Mouse (Mus musculus) neural tube, embryonic 12.5 days (tissue): Measurements from ENCODE around the gene Pacrg. TPM values are rescaled to one million over a fixed set of nuclear protein-coding genes. Genes with fewer than 3 reads are reported as not detected.

ENCODE experiments used
- ATAC-seq: fragments of 200-750 bp; cut with Nextera tagmentation; 2 replicates; pipeline ENCODE4 v1.8.0; 2017; ENCODE audit warnings: low read depth, mild to moderate bottlenecking, moderate TSS enrichment, moderate library complexity; ENCODE audit not compliant: low FRiP score
- H3K27ac ChIP-seq: fragments of 300-500 bp; sonication (generic); 2 replicates; pipeline ENCODE4 v1.5.1; 2016
- H3K27me3 ChIP-seq: fragments of 300-500 bp; sonication (generic); replicated peaks from 2 replicates; pipeline ENCODE4 v1.6.1; 2016; ENCODE audit warnings: mild to moderate bottlenecking
- H3K36me3 ChIP-seq: fragments of 300-500 bp; sonication (generic); 2 replicates; pipeline ENCODE4 v1.6.1; 2016; ENCODE audit warnings: mild to moderate bottlenecking
- H3K4me1 ChIP-seq: fragments of 300-500 bp; sonication (generic); 2 replicates; pipeline ENCODE4 v1.6.1; 2016
- H3K4me2 ChIP-seq: fragments of 300-500 bp; sonication (generic); replicated peaks from 2 replicates; pipeline ENCODE4 v1.6.1; 2016; ENCODE audit warnings: mild to moderate bottlenecking
- H3K4me3 ChIP-seq: fragments of 300-500 bp; sonication (generic); 2 replicates; pipeline ENCODE4 v1.5.1; 2016
- H3K9ac ChIP-seq: fragments of 300-500 bp; sonication (generic); 2 replicates; pipeline ENCODE4 v1.6.1; 2016; ENCODE audit warnings: mild to moderate bottlenecking
- H3K9me3 ChIP-seq: fragments of 300-500 bp; sonication (generic); 2 replicates; pipeline ENCODE4 v1.6.1; 2016; ENCODE audit warnings: mild to moderate bottlenecking
- WGBS: fragments of 180-500 bp; shearing (Covaris S2); methylation state at CpG from one replicate; pipeline ENCODE4 v1.1.7; 2016; 5-methylcytosine and 5-hydroxymethylcytosine counted together
- polyA plus RNA-seq: library from polyadenylated mRNA; unstranded; fragments of >200 nt; fragmentation: Nextera tagmentation; extraction: Ambion mirVana; gene quantifications from 2 replicates; pipeline ENCODE4 v1.2.1, GENCODE M21; 2016

The Pacrg gene
- polyA plus RNA-seq, 1 experiment from 2014 or later, result 8.8 TPM

DNA sequence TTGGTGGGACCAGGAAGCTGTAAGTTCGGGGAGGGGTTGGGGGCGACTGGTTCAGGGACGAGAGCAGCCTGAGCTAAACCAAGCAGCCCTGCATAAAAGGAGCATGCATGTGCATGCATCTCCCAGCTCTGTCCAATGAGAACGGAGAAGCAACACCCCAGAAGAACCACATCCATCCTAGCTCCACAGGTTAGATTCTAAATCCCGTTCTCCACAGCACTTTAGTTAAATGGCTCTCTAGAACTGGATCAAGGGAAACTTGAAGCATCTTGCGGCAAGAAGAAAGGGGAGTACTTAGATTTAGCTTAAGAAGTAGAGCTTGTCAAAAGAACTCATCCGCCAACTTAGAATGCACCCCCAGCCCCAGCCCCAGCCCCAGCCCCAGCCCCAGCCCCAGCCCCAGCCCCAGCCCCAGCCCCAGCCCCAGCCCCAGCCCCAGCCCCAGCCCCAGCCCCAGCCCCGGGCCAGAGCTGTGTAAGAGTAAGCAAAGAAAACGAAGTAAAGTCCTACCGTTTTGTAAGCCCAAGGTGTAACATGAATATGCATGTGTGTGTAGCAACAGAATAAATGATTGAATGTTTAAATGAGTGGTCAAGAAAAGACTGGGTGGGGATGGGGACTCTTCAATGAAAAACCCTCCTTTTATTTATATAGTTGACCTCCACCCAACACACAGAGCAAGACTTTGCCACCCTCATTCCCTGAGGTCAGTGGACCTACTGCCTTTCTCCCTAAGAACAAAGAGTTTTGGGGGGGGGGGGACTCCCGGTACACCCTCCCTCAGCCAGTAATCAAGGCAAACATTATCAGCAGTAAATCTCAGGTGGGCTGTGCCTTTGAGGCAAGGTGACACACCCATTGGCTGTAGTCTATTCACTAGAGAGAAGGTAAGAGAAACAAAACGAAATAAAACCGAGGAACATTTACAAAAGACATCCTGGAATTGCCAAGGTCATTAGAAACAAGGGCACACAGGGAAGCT, 474.3 kb downstream of the Pacrg start:
- H3K27me3 ChIP-seq, result no peaks in the 10 kb centered on the region
- 75% methylated on average over 13 of the region's 13 CpGs for WGBS
- H3K9ac ChIP-seq, result no peak overlapping the region
- H3K36me3 ChIP-seq, result no peaks in the 10 kb centered on the region
- H3K4me2 ChIP-seq, result no peak overlapping the region
- no peaks in the 10 kb centered on the region for H3K4me1 ChIP-seq
- no peak overlapping the region for H3K4me3 ChIP-seq
- no peak overlapping the region for H3K27ac ChIP-seq
- no peak for ATAC-seq
- H3K9me3 ChIP-seq, result no peaks in the 10 kb centered on the region

DNA sequence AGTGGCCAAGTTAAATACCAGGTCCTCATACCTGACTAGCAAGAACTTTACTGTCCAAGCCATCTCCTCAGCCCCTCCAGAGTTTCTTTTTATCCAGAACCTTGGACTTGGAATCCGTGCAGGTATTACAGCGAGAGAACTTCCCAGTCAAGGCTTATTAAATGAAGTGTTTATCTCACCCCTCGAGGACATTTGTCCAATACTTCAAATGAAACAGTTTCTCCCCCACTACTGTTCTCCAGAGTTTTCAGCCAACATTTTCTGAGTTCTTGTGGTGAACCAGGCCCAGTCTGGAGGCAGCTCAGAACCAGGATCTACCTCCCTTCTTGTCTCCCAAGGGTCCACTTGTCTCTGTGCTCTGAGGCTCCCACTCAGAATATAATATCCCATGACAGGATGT, 477.0 kb downstream of the Pacrg start:
- ATAC-seq, result no peak
- Histone ChIP-seq H3K4me2 (no peak overlapping the region), H3K27me3 (no peaks in the 10 kb centered on the region), H3K36me3 (no peaks in the 10 kb centered on the region), H3K27ac (no peak overlapping the region), H3K9ac (no peak overlapping the region), H3K9me3 (no peaks in the 10 kb centered on the region), H3K4me1 (no peaks in the 10 kb centered on the region), H3K4me3 (no peak overlapping the region)
- 93% methylated on average over 3 of the region's 3 CpGs for WGBS

DNA sequence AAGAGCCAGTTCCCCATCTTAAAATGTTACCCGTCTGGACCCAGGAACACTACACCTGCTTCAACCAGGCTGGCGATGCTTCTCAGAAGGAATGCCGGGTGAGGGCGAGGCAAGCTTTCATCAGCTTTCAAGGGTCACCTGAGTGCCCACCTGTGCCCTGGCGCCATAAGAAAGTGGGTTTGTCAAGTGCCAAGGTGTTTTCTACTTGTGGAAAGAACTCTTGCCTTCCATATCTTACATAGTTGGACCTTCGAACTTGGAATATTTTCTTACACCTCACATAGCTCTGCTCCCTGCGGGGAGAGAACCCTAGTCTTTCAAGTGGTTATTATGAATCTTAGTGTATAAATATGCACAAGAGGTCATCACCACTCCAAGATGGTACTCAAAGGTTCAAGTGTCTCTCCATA, 478.2 kb downstream of the Pacrg start:
- Histone ChIP-seq H3K27me3 (no peaks in the 10 kb centered on the region), H3K9me3 (no peaks in the 10 kb centered on the region), H3K36me3 (no peaks in the 10 kb centered on the region), H3K9ac (no peak overlapping the region), H3K4me3 (no peak overlapping the region), H3K27ac (no peak overlapping the region), H3K4me2 (no peak overlapping the region), H3K4me1 (no peaks in the 10 kb centered on the region)
- WGBS, result 95% methylated on average over 7 of the region's 7 CpGs
- ATAC-seq, result no peak

DNA sequence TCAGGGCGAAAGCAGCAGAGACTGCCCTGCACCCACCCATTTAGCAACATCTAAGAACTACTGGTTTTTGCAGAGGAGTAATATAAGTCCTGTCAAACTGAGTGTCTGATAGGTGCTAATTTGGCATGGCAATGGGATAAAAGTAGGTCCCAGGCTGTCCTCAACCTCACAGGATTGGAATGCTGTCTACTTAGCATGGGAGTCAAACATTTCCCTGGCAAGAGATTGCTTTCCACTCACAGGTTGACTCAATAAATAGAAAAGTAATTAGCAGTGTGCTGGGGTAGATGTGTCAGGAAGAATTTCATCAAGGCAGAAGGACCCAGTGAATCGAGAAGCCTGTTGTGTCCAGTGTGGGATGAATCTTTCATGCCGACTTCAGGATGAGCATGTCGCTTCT, 479.4 kb downstream of the Pacrg start:
- no peak overlapping the region for H3K4me2 ChIP-seq

DNA sequence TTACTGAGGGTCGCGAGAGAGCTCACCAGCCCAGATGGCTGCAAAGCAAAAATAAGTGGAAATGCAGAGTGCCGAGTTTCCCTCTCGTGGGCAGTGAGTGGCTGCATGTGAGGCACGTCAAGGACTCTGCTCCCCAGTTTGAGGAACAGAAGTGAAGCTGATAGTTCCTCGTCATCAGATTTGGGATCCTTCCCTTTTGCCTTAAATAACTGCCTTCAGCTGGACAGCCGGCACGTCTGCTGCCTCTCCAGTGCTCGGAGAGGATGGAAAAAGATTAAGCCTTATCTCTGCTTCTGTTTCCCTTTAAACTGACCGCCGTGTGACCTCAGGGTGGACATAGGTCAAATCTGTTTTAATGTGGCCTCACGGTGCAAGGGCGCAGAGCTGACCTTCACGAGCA, 480.6 kb downstream of the Pacrg start:
- peaks cover 4% of the 10 kb centered on the region; the same call in 1 of the 2 replicates for H3K4me1 ChIP-seq
- no peak overlapping the region for H3K9ac ChIP-seq
- no peak for ATAC-seq
- no peak overlapping the region for H3K4me2 ChIP-seq
- no peaks in the 10 kb centered on the region for H3K36me3 ChIP-seq
- H3K27me3 ChIP-seq, result no peaks in the 10 kb centered on the region
- H3K27ac ChIP-seq, result no peak overlapping the region
- H3K9me3 ChIP-seq, result no peaks in the 10 kb centered on the region
- 87% methylated on average over 14 of the region's 14 CpGs for WGBS
- H3K4me3 ChIP-seq, result no peak overlapping the region

More for the DNA sequence above, 479.4 kb downstream of the Pacrg start:
- 83% methylated on average over 4 of the region's 4 CpGs for WGBS
- no peaks in the 10 kb centered on the region for H3K36me3 ChIP-seq
- no peak overlapping the region for H3K4me3 ChIP-seq
- H3K27me3 ChIP-seq, result no peaks in the 10 kb centered on the region
- ATAC-seq, result no peak
- H3K9me3 ChIP-seq, result no peaks in the 10 kb centered on the region
- H3K9ac ChIP-seq, result no peak overlapping the region
- no peak overlapping the region for H3K27ac ChIP-seq
- peaks cover 4% of the 10 kb centered on the region; the same call in 1 of the 2 replicates for H3K4me1 ChIP-seq

DNA sequence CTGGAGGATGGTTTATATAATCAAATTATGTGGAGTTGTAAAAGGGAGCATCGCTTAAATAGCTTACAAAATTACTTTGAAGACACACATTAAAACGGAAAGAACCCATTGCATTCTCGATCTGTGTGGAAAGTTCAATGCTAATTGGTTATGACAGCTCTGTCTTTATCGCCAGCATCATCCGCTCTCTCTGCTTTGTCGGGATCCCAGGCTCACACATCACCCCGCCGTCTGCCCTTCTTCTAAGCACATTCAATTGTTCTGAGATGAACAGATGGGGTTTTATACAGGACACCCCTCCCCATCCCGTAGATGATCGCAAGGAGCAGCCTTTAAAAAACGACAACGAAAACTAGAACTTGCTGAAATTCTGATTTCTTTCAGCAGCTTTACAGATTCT, 482.8 kb downstream of the Pacrg start:
- Histone ChIP-seq H3K27ac (no peak overlapping the region), H3K4me1 (peaks cover 4% of the 10 kb centered on the region; the same call in 1 of the 2 replicates)

DNA sequence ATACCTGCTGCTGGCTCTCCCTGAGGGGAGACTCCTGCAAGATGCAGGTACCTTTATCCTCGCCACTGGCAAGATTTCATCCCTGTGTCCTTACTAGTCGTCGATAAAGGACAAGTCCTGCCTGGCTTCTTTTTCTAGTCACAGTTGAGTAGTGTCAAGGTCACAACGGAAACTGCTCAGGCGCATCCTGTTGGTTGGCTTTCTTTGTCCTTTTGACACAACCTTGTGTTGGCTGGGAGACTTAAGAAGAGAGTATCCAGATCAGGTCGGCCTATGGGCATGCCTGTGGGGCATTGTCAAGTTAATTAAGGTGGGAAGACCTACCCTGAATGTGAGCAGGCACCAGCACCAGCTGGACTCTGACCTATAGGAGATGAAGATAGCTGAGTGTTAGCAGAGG, 483.8 kb downstream of the Pacrg start:
- 0 out of 2 replicates have a peak, but pooled peaks cover 3% of the 10 kb centered on the region for H3K9me3 ChIP-seq
- no peak for ATAC-seq
- no peak overlapping the region for H3K4me3 ChIP-seq
- no peak overlapping the region for H3K4me2 ChIP-seq
- no peak overlapping the region for H3K27ac ChIP-seq
- 54% methylated on average over 6 of the region's 6 CpGs for WGBS
- no peaks in the 10 kb centered on the region for H3K36me3 ChIP-seq
- peaks cover 4% of the 10 kb centered on the region; the same call in 1 of the 2 replicates for H3K4me1 ChIP-seq
- no peak overlapping the region for H3K9ac ChIP-seq
- no peaks in the 10 kb centered on the region for H3K27me3 ChIP-seq

More for the DNA sequence above, 482.8 kb downstream of the Pacrg start:
- WGBS, result 67% methylated on average over 12 of the region's 12 CpGs
- Histone ChIP-seq H3K36me3 (no peaks in the 10 kb centered on the region), H3K9ac (no peak overlapping the region), H3K4me2 (no peak overlapping the region), H3K27me3 (no peaks in the 10 kb centered on the region), H3K9me3 (0 out of 2 replicates have a peak, but pooled peaks cover 3% of the 10 kb centered on the region), H3K4me3 (no peak overlapping the region)
- no peak for ATAC-seq

DNA sequence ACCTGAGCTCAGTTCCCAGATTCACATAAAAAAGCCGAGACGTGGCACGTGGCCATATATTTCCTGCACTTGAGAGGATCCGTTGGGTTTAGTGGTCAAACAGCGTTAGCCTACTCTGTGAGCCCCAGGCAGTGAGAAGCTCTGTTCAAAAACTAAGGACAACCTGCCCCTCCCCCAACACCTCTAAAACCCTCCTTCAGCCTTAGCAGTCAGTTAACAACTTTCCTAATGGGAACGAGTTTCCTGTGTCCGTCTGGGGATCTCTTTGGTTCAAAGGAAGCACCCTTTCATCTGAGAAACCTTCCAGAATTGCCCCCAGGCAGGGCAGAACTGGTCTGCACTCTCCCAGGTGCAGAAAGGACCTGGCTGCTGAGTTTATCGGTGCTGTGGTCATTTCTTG, 484.4 kb downstream of the Pacrg start:
- H3K9me3 ChIP-seq, result 0 out of 2 replicates have a peak, but pooled peaks cover 3% of the 10 kb centered on the region
- H3K4me3 ChIP-seq, result no peak overlapping the region
- no peak overlapping the region for H3K9ac ChIP-seq
- no peak for ATAC-seq
- peaks cover 4% of the 10 kb centered on the region; the same call in 1 of the 2 replicates for H3K4me1 ChIP-seq
- 21% methylated on average over 8 of the region's 8 CpGs for WGBS
- no peak overlapping the region for H3K27ac ChIP-seq
- no peak overlapping the region for H3K4me2 ChIP-seq
- H3K27me3 ChIP-seq, result no peaks in the 10 kb centered on the region
- no peaks in the 10 kb centered on the region for H3K36me3 ChIP-seq

Other genes starting within 250 kb of the Pacrg start
- 2.0 and 2.5 TPM in 2 replicates for gene Prkn, start 73 bp upstream of the Pacrg start, polyA plus RNA-seq